Mouse (Mus musculus) brain, embryonic 14.5 days (tissue): Measurements from ENCODE around the gene Ccnt1.

ENCODE experiments used
- CTCF ChIP-seq: fragments of 200-500 bp; IDR thresholded peaks from 2 replicates; pipeline ENCODE4 v1.5.1; 2012; ENCODE audit warnings: inconsistent platforms, mild to moderate bottlenecking, moderate library complexity, borderline replicate concordance; ENCODE audit not compliant: insufficient read depth, insufficient read length; ENCODE audit errors: extremely low read depth
- POLR2A ChIP-seq: fragments of 200-500 bp; IDR thresholded peaks from 2 replicates; pipeline ENCODE4 v1.6.1; 2012; ENCODE audit warnings: mild to moderate bottlenecking, inconsistent platforms, borderline replicate concordance; ENCODE audit not compliant: poor library complexity, insufficient read depth, insufficient read length, severe bottlenecking; ENCODE audit errors: extremely low read depth

GRCm38 (mm10) chr15:98555881-98556280 is 14.8 kb downstream of the Ccnt1 start:
- TF ChIP-seq POLR2A, result no peak
- TF ChIP-seq CTCF, result no peak
